Mouse (Mus musculus): ENCODE data around the gene Lsm11.
"Not testable (repeated sequence)": the region's sequence is repeated elsewhere in the genome, so short reads cannot be mapped to it uniquely, and the experiment has no call there.

Lsm11 gene

GRCm38 (mm10) chr11:45881026-45881682 lies 63.6 kb downstream of the Lsm11 start:
- DNase-seq: peak; percentile 35

- not testable (repeated sequence) for DNase-seq
These were observed 65.4 kb downstream of the Lsm11 start for GRCm38 (mm10) chr11:45879366-45879765.
